Mouse (Mus musculus) midbrain, postnatal 0 days (tissue): ENCODE results near the gene Hspa1l. TPM values are rescaled to one million over a fixed set of nuclear protein-coding genes. Genes with fewer than 3 reads are reported as not detected.
"Not testable (repeated sequence)": the region's sequence is repeated elsewhere in the genome, so short reads cannot be mapped to it uniquely, and the experiment has no call there.

ENCODE experiments used
- ATAC-seq: fragments of 200-750 bp; cut with Nextera tagmentation; 2 replicates; pipeline ENCODE4 v1.8.0; 2017; ENCODE audit warnings: moderate number of reproducible peaks, mild to moderate bottlenecking, moderate TSS enrichment, moderate library complexity; ENCODE audit not compliant: low FRiP score
- DNase-seq: peaks from one replicate; pipeline ENCODE4 v3.0.0-alpha.2; 2015; ENCODE audit warnings: low spot score
- H3K27ac ChIP-seq: fragments of 300-500 bp; sonication (generic); 2 replicates; pipeline ENCODE4 v1.5.1; 2014; ENCODE audit warnings: low read depth, mild to moderate bottlenecking, low read length, mixed read lengths
- H3K27me3 ChIP-seq: fragments of 300-500 bp; sonication (generic); 2 replicates; pipeline ENCODE4 v1.6.1; 2014; ENCODE audit warnings: low read length, control low read depth, mixed read lengths; ENCODE audit not compliant: insufficient read depth
- H3K36me3 ChIP-seq: fragments of 300-500 bp; sonication (generic); 2 replicates; pipeline ENCODE4 v1.6.1; 2014; ENCODE audit warnings: low read length, control low read depth, mixed read lengths; ENCODE audit not compliant: insufficient read depth
- H3K4me1 ChIP-seq: fragments of 300-500 bp; sonication (generic); 2 replicates; pipeline ENCODE4 v1.6.1; 2014; ENCODE audit warnings: mild to moderate bottlenecking, control low read depth, antibody characterized with exemption, low read length, mixed read lengths; ENCODE audit not compliant: insufficient read depth
- H3K4me2 ChIP-seq: fragments of 300-500 bp; sonication (generic); 2 replicates; pipeline ENCODE4 v1.6.1; 2014; ENCODE audit warnings: low read depth, mild to moderate bottlenecking, low read length, mixed read lengths; ENCODE audit not compliant: poor library complexity, severe bottlenecking
- H3K4me3 ChIP-seq: fragments of 300-500 bp; sonication (generic); 2 replicates; pipeline ENCODE4 v1.5.1; 2014; ENCODE audit warnings: low read depth, mild to moderate bottlenecking, low read length, moderate library complexity
- H3K9ac ChIP-seq: fragments of 300-500 bp; sonication (generic); replicated peaks from 2 replicates; pipeline ENCODE4 v1.6.1; 2014; ENCODE audit warnings: mild to moderate bottlenecking, low read length, moderate library complexity, mixed read lengths; ENCODE audit not compliant: poor library complexity, severe bottlenecking
- H3K9me3 ChIP-seq: fragments of 300-500 bp; sonication (generic); 2 replicates; pipeline ENCODE4 v1.6.1; 2016; ENCODE audit warnings: low read length, control low read depth
- CTCF ChIP-seq: IDR thresholded peaks from 2 replicates; pipeline ENCODE4 v1.5.1; 2016; ENCODE audit warnings: antibody characterized with exemption, mild to moderate bottlenecking
- WGBS: fragments of 180-500 bp; shearing (Covaris S2); extraction: QIAGEN DNeasy Blood & Tissue Kit; methylation state at CpG from one replicate; pipeline ENCODE4 v1.1.7; 2014; 5-methylcytosine and 5-hydroxymethylcytosine counted together
- polyA plus RNA-seq: library from polyadenylated mRNA; unstranded; fragments of >200 nt; fragmentation: Nextera tagmentation; extraction: Ambion mirVana; gene quantifications from 2 replicates; pipeline ENCODE4 v1.2.1, GENCODE M21; 2015
- total RNA-seq: library from RNA; depleted of rRNA; stranded (reverse); fragments of >200 nt; gene quantifications from 2 replicates; pipeline ENCODE4 v1.2.3, GENCODE M21; 2014

Hspa1l gene
- total and polyA plus RNA-seq, 2 experiments from 2014 or later: 0.73 to 1.4 TPM

DNA sequence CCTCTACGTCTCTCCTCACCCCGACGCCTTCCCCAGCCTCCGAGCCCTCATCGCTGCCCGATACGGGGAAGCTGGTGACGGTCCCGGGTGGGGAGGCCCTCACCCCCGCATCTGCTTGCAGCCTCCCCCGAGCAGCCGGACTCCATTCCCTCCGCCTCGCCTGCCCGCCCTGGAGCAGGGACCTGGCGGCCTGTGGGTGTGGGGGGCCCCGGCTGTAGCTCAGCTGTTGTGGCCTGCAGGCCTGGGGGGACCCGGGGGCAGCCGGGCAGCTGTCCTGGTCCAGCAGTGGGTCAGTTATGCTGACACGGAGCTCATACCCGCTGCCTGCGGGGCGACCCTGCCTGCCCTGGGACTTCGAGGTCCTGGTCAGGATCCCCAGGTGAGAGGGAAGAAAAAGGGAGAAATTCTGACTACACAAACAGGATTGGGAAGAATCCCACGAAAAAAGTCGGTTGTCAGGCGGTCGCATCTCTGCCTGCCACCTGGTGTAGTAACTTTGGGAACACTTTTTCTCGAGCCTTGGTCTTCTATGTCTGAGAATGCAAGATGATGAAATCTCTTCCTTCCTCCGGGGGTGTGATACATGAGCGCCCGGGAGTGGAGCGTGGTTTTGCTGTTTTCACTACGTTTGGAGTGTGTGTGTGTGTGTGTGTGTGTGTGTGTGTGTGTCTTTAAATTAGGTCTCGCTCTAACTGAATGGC lies 29.1 kb downstream of the Hspa1l start:
- peak overlapping the region; percentile 85 for H3K4me3 ChIP-seq
- under 1% methylated on average over 35 of the region's 35 CpGs for WGBS
- DNase-seq: peak; percentile 33

DNA sequence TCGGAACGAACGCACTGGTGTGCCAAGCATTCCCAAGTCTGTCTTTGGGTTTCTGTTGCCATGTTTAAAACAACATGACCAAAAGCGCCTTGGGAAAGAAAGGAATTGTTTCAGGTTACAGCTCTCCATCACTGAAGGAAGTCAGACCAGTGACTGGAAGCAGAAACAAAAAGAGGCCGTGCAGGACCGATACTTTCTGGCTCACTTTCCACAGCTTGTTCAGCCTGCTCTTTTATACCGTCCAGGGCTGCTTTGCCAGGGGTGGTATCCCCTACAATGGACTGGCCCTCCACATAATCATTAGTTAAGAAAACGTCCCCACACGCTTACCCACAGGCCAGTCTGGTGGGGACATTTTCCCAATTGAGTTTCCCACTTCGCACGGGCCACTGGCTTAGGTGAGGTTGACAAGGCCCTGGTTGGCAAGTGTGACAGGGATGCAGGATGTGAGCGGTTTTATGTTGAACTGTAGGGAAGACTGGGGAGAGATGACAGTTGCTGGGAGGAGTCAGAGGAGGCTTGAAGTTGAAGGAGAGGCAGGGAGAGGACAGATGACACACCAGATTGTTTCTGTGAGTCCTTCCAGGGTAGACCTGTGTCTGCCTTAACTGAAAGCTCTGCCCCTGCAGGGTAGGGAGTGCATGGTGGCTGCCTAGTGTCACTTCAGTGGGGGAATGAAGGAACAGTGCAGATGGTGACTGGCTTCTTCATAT lies 29.8 kb downstream of the Hspa1l start:
- H3K27ac ChIP-seq: no peak overlapping the region
- WGBS: 12% methylated on average over 12 of the region's 12 CpGs
- H3K36me3 ChIP-seq: peaks cover 15% of the 10 kb centered on the region
- H3K27me3 ChIP-seq: no peaks in the 10 kb centered on the region
- no peak for ATAC-seq
- H3K9ac ChIP-seq: peak overlapping the region; percentile 46
- TF ChIP-seq CTCF: no peak
- peak overlapping the region; percentile 94 for H3K4me2 ChIP-seq
- peaks cover 6% of the 10 kb centered on the region for H3K4me1 ChIP-seq
- H3K4me3 ChIP-seq: peak overlapping the region; percentile 85
- DNase-seq: no peak
- no peaks in the 10 kb centered on the region for H3K9me3 ChIP-seq

More for the DNA sequence above, 29.1 kb downstream of the Hspa1l start:
- TF ChIP-seq CTCF: no peak
- Histone ChIP-seq H3K9ac (peak overlapping the region; percentile 94), H3K27ac (peak overlapping the region; percentile 93), H3K4me2 (peak overlapping the region; percentile 94), H3K27me3 (no peaks in the 10 kb centered on the region), H3K36me3 (peaks cover 15% of the 10 kb centered on the region), H3K9me3 (no peaks in the 10 kb centered on the region), H3K4me1 (peaks cover 6% of the 10 kb centered on the region)
- peak; percentile 22 for ATAC-seq

DNA sequence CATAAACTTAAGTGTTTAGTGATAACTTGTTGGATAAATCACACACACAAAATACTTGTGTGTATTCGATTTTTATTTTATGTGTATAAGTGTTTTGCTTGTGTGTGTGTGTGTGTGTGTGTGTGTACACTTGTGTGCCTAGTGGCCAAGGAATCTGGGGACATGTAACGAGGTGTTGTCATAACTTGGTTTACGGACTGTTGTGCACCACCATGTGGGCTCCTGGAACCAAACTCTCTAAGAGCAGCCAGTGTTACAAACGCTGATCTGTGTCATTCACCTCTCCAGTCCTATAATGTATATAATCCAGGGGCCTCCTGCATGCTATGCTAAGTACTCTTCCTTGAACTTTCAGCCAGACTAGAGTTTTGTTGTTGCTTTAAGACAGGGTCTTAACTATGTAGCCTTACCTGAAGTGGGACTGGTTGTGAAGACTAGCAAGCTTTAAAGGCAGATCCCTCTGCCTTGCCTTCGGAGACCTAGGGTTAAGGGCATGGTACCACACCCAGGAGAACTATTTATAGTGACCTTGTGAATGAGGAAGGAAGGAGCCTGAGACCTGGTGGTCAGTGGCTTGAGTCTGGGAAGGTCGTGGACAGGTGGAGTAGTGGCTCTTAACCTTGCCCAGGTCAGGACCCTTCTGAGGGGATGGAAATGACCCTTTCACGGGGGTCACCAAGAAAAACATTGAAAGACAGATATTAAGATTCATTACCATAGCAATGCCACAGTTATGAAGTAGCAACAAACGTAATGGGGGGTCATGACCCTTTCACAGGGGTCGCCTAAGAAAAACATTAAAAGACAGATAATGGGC lies 30.7 kb downstream of the Hspa1l start:
- 77% methylated on average over 9 of the region's 9 CpGs for WGBS
- H3K4me2 ChIP-seq: no peak overlapping the region
- H3K36me3 ChIP-seq: peaks cover 15% of the 10 kb centered on the region
- DNase-seq (no peak), ATAC-seq (no peak)
- peaks cover 6% of the 10 kb centered on the region for H3K4me1 ChIP-seq
- no peak overlapping the region for H3K27ac ChIP-seq
- no peak overlapping the region for H3K4me3 ChIP-seq
- H3K9ac ChIP-seq: peak overlapping the region; percentile 46; the same call in 1 of the 2 replicates
- no peaks in the 10 kb centered on the region for H3K9me3 ChIP-seq
- no peaks in the 10 kb centered on the region for H3K27me3 ChIP-seq
- no peak for TF ChIP-seq CTCF

DNA sequence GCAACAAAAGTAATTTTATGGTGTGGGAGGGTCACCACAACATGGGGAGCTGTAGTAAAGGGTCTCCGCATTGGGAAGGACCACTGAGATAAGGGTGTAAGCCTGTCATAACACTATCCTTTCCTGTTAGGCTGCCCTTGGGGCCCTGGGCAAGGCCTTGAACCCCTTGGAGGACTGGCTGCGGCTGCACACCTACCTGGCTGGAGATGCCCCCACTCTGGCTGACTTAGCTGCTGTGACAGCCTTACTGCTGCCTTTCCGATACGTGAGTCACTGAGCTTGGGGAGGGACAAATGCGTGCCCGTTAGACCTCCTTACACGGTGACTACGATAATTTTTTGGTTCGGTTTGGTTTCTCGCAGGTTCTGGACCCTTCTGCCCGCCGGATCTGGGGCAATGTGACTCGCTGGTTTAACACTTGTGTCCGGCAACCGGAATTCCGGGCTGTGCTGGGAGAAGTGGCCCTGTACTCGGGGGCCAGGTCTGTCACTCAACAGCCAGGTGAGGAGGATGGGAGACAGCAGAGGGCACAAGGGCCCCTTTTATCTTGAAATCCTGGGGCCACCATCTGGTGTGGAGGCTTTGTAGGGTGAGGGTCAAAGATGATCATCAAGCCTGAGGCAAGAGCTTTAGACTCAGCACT lies 31.7 kb downstream of the Hspa1l start:
- no peak for TF ChIP-seq CTCF
- Histone ChIP-seq H3K27ac (no peak overlapping the region), H3K27me3 (no peaks in the 10 kb centered on the region), H3K4me1 (peaks cover 6% of the 10 kb centered on the region), H3K9ac (no peak overlapping the region), H3K9me3 (no peaks in the 10 kb centered on the region), H3K4me2 (no peak overlapping the region), H3K4me3 (no peak overlapping the region), H3K36me3 (peaks cover 21% of the 10 kb centered on the region)
- 95% methylated on average over 17 of the region's 17 CpGs for WGBS
- ATAC-seq: no peak
- no peak for DNase-seq

DNA sequence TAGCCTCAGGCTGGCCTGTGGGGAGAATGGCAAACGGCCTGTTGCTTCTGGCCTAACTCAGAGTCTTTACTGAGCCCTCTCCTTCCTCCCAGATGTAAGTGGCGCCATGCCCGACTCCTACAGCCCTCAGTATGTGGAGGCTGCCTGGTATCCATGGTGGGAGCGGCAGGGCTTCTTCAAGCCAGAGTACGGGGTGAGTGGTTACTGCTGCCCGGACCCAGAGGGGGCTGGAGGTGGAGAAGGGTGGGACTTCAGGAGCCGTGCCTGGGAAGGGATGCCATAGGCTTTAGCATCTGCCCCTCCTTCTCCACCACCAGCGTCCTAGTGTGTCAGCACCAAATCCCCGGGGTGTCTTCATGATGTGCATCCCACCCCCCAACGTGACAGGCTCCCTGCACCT lies 32.7 kb downstream of the Hspa1l start:
- DNase-seq (no peak), ATAC-seq (no peak)
- Histone ChIP-seq H3K36me3 (peaks cover 25% of the 10 kb centered on the region), H3K9ac (no peak overlapping the region), H3K4me3 (no peak overlapping the region), H3K4me1 (peaks cover 6% of the 10 kb centered on the region), H3K27ac (no peak overlapping the region), H3K4me2 (no peak overlapping the region), H3K9me3 (no peaks in the 10 kb centered on the region), H3K27me3 (no peaks in the 10 kb centered on the region)
- TF ChIP-seq CTCF: no peak
- 93% methylated on average over 10 of the region's 10 CpGs for WGBS

DNA sequence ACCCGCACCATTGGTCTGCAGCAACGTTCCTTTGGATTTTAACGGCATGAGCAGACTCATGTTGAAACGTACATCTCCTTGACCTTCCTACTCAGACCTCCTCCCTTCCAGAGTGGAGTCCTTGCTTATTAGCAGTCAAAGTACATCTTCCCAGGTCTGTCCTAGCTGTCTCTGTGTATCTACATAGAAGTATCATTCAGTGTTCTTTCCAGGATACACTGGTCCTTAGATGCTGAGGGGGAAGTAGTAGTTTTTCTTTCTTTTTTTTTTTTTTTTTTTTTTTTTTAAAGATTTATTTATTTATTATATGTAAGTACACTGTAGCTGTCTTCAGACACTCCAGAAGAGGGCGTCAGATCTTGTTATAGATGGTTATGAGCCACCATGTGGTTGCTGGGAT lies 33.4 kb downstream of the Hspa1l start:
- WGBS: 96% methylated on average over 4 of the region's 5 CpGs
- not testable (repeated sequence) for ATAC-seq
- H3K36me3 ChIP-seq: peaks cover 32% of the 10 kb centered on the region

More for the DNA sequence above, 33.4 kb downstream of the Hspa1l start:
- H3K4me1 ChIP-seq, H3K27ac ChIP-seq, DNase-seq, H3K9ac ChIP-seq, H3K27me3 ChIP-seq, H3K4me3 ChIP-seq, H3K9me3 ChIP-seq, H3K4me2 ChIP-seq: not testable (repeated sequence)
